Mouse (Mus musculus) right cerebral cortex, postnatal 25 days (tissue): ENCODE measurements at regions not wholly inside any gene's neighbourhood (a gene's known extent, or its start where the extent isn't known, plus 50 kb on each side); places are given as distances from the start of the nearest gene placed in this dataset.

Source experiments
- DNase-seq: peaks from one replicate; pipeline ENCODE4 v3.0.0; 2022

- DNase-seq: no peak
These were observed 605.7 kb upstream of the Arpp21 start for GRCm38 (mm10) chr9:112841473-112841872.

- DNase-seq: no peak
These were observed 603.5 kb upstream of the Arpp21 start for GRCm38 (mm10) chr9:112839071-112839793.

- DNase-seq: no peak
These were observed 601.8 kb upstream of the Arpp21 start for GRCm38 (mm10) chr9:112837563-112837962.

GRCm38 (mm10) chr9:112834441-112835245 lies 598.9 kb upstream of the Arpp21 start:
- DNase-seq: no peak

GRCm38 (mm10) chr9:112831102-112831501 lies 595.4 kb upstream of the Arpp21 start:
- no peak for DNase-seq

GRCm38 (mm10) chr9:112828602-112829001 lies 592.9 kb upstream of the Arpp21 start:
- no peak for DNase-seq

- no peak for DNase-seq
These were observed 590.9 kb upstream of the Arpp21 start for GRCm38 (mm10) chr9:112826592-112826991.

- no peak for DNase-seq
These were observed 586.2 kb upstream of the Arpp21 start for GRCm38 (mm10) chr9:112821940-112822339.

- no peak for DNase-seq
These were observed 576.2 kb upstream of the Arpp21 start for GRCm38 (mm10) chr9:112811946-112812345.

GRCm38 (mm10) chr9:112799583-112800220 lies 564.0 kb upstream of the Arpp21 start:
- DNase-seq: no peak

- DNase-seq: no peak
These were observed 557.8 kb upstream of the Arpp21 start for GRCm38 (mm10) chr9:112793537-112793936.

GRCm38 (mm10) chr9:112771981-112772380 lies 536.2 kb upstream of the Arpp21 start:
- no peak for DNase-seq

GRCm38 (mm10) chr9:112744616-112745015 lies 508.9 kb upstream of the Arpp21 start:
- no peak for DNase-seq

- no peak for DNase-seq
These were observed 508.3 kb upstream of the Arpp21 start for GRCm38 (mm10) chr9:112743871-112744590.

GRCm38 (mm10) chr9:112735761-112736160 lies 500.0 kb upstream of the Arpp21 start:
- DNase-seq: no peak

- DNase-seq: no peak
These were observed 489.8 kb upstream of the Arpp21 start for GRCm38 (mm10) chr9:112725523-112725922.

GRCm38 (mm10) chr9:112725103-112725502 lies 489.4 kb upstream of the Arpp21 start:
- DNase-seq: no peak

- DNase-seq: no peak
These were observed 487.6 kb upstream of the Arpp21 start for GRCm38 (mm10) chr9:112723346-112723745.

- DNase-seq: no peak
These were observed 486.8 kb upstream of the Arpp21 start for GRCm38 (mm10) chr9:112722501-112722900.

GRCm38 (mm10) chr9:112715197-112715762 lies 479.5 kb upstream of the Arpp21 start:
- no peak for DNase-seq

- DNase-seq: no peak
These were observed 443.1 kb upstream of the Arpp21 start for GRCm38 (mm10) chr9:112678866-112679265.

GRCm38 (mm10) chr9:112675232-112675631 lies 439.5 kb upstream of the Arpp21 start:
- DNase-seq: no peak
